Mouse (Mus musculus): ENCODE results near the gene Armcx4.
"Not testable (repeated sequence)": the region's sequence is repeated elsewhere in the genome, so short reads cannot be mapped to it uniquely, and the experiment has no call there.

The Armcx4 gene

GRCm38 (mm10) chrX:134686267-134686666 lies at the start of gene Armcx4:
Gene Armcx4, plus strand, starts transcription at chrX:134686519.
- peak; percentile 36 for DNase-seq (ENCODE audit: low read depth, low spot score)

GRCm38 (mm10) chrX:134641000-134641760 lies 45.1 kb upstream of the Armcx4 start:
- no peak for DNase-seq (ENCODE audit: low read depth, low spot score)

- DNase-seq (ENCODE audit: low read depth, low spot score), result no peak
These were observed 40.0 kb upstream of the Armcx4 start for GRCm38 (mm10) chrX:134646338-134646737.

DNA sequence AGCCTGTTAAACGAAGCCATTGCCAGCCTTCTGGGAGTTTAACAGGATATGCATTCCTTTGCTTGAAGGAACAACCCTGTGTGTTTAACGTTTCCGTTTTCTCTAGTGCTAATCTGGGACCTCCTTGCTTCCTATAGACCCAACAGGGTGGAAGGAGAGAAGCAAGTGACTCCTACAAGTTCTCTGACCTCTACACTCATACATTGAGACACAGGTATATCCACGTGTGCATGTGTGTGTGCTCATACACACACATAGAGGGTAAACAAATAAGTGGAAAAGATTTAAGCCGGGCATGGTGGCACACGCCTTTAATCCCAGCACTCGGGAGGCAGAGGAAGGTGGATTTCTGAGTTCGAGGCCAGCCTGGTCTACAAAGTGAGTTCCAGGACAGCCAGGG lies 38.9 kb upstream of the Armcx4 start:
- DNase-seq (ENCODE audit: low read depth, low spot score), result no peak

DNA sequence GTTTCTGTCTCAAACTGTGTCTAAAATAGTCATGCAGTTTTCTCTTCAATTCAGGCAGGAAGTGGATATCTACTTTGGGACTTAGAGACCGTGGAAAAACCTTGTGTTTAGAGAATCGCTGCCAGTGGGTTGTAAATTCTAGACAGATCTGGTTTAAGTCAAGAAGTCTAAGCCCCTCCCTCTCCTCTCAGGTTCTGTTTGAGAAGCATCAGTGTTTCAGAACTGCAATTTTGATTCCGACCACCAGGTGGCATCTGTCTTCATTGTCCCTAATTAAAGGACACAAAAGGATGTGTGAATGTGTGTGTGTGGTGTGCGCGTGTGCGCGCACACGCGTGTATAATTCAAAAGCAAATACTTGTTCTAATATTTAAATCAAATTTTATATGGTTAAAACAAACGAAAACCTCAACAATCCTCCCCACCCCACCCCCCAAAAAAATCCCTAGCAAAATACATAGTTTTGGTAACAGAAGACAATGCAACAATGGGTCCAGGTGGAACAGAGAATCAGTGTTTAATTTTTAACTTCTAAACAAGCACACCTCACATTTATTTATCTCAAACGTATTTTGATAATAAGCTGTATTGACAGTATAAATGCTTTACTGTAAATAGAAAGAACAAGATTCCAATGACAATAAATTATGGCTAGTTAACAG lies 38.2 kb upstream of the Armcx4 start:
- peak; percentile 26 for DNase-seq (ENCODE audit: low read depth, low spot score)

GRCm38 (mm10) chrX:134652061-134652460 lies 34.3 kb upstream of the Armcx4 start:
- DNase-seq (ENCODE audit: low read depth, low spot score), result no peak

- no peak for DNase-seq (ENCODE audit: low read depth, low spot score)
These were observed 24.7 kb upstream of the Armcx4 start for GRCm38 (mm10) chrX:134661586-134661985.

- DNase-seq (ENCODE audit: low read depth, low spot score), result no peak
These were observed 11.3 kb upstream of the Armcx4 start for GRCm38 (mm10) chrX:134675022-134675421.

DNA sequence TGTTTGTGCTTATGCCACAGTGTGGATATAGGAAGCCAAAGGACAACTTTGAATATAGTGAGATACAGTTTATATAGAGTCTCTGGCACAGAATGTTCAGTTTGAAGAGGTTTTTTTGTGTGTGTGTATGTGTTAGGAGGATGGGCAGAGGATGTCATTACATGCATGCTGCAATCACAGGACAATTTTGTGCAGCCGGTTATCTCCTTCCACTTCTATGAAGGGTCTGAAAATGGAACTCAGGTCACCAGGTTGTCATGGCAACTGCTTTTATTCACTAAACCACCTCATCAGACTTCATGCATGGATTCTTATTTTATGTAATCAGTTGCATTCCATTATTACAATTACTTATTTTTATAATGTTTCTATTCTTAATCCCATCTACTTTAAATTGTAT lies 10.4 kb upstream of the Armcx4 start:
- DNase-seq (ENCODE audit: low read depth, low spot score), result no peak

DNA sequence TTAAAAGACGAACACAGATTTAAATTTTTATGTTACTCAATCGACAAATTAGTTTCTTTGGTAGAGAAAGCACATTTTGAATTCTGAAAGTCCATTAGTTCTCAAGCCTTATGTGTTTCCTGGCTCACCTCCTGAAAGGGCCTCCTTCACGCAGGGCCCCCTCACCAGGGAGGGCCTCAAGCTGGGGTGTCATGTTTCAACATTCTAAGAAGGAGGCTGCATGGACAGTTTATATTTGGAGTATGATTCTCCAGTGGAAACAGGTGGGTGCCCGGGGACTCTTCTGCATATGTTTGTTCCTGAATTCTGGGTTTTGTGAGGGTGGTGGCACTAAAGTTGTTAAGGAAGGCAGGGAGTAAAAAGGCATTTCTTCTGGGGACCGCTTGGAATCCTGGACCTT lies 1.4 kb upstream of the Armcx4 start:
- DNase-seq (ENCODE audit: low read depth, low spot score), result no peak

- no peak for DNase-seq (ENCODE audit: low read depth, low spot score)
These were observed 436 bp downstream of the Armcx4 start for GRCm38 (mm10) chrX:134686739-134687171.

- no peak for DNase-seq (ENCODE audit: low read depth, low spot score)
These were observed 3.4 kb downstream of the Armcx4 start for GRCm38 (mm10) chrX:134689676-134690075.

GRCm38 (mm10) chrX:134690871-134691539 lies 4.7 kb downstream of the Armcx4 start:
- DNase-seq (ENCODE audit: low read depth, low spot score), result no peak

DNA sequence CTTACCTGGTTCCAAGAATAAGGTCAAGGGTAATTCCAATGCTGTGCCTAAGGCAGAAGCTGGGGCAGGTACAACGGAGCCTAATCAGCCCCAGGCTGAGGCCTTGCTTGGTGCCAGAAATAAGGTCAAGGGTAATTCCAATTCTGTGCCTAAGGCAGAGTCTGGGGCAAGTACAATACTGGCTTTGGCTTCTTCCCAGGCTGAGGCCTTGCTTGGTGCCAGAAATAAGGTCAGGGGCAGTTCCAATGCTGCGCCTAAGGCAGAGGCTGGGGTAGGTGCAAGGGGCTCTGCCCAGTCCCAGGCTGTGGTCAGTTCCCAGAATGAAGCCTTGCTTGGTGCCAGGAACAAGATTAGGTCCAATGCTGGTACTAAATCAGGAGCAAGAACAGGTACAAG lies 5.2 kb downstream of the Armcx4 start:
- DNase-seq (ENCODE audit: low read depth, low spot score), result no peak

- no peak for DNase-seq (ENCODE audit: low read depth, low spot score)
These were observed 30.5 kb downstream of the Armcx4 start for GRCm38 (mm10) chrX:134716863-134717262.

- DNase-seq (ENCODE audit: low read depth, low spot score), result peak; percentile 38
These were observed 31.5 kb downstream of the Armcx4 start, which contains the start of gene Armcx1 for GRCm38 (mm10) chrX:134717752-134718308. Gene Armcx1, plus strand, starts transcription at chrX:134717963.

GRCm38 (mm10) chrX:134718524-134718923 lies 32.2 kb downstream of the Armcx4 start:
- DNase-seq (ENCODE audit: low read depth, low spot score), result peak; percentile 28

GRCm38 (mm10) chrX:134723762-134724161 lies 37.4 kb downstream of the Armcx4 start:
- DNase-seq (ENCODE audit: low read depth, low spot score), result not testable (repeated sequence)

- DNase-seq (ENCODE audit: low read depth, low spot score), result no peak
These were observed 43.5 kb downstream of the Armcx4 start for GRCm38 (mm10) chrX:134729778-134730177.

- DNase-seq (ENCODE audit: low read depth, low spot score), result no peak
These were observed 51.5 kb downstream of the Armcx4 start for GRCm38 (mm10) chrX:134737796-134738195.

DNA sequence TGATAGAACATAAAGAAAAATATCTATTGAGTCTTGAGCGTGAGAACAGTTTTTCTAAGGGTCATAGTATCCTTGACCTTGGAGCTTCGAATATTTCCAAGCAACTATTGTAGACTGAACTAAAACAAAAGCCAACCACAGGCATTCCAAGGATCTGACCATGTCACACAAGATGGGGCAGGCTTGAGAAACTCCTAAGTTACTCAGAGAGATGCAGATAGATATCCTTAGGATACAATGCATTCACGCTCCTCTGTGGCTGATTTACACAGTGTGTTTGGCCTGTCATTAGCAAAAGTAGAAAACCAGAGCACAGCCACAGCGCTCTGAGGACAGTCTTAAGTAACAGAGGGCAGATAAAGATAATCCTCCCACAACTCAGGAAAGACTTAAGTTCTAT lies 52.8 kb downstream of the Armcx4 start:
- no peak for DNase-seq (ENCODE audit: low read depth, low spot score)

DNA sequence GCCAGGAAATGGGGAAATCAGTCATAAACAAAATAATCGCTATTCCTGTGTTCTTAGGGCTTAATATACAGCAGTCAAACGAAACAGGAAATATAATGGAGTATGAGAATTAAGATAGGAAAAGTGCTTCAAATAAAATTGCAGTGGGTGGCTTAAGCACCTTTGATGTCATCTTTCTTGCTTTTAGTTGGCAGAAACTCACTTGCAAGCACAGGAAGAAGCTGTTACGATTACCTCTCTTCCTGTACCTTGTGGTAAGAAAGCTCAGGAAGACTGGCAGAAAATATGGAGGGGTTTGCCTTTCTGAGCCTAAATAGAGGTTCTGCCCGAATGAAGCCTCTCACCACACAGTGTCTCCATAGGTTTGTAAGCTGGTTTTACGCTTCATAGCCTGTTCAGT lies 55.5 kb downstream of the Armcx4 start:
- DNase-seq (ENCODE audit: low read depth, low spot score), result no peak

All from WW6 (cell line).